Mouse (Mus musculus): Measurements from ENCODE around the gene Gm14548.
"Not testable (repeated sequence)": the region's sequence is repeated elsewhere in the genome, so short reads cannot be mapped to it uniquely, and the experiment has no call there.

The Gm14548 gene

GRCm38 (mm10) chr7:3898036-3898590, at the start of gene Gm14548:
Gene Gm14548 (minus strand): TSS chr7:3898120.
- DNase-seq, result not testable (repeated sequence)

GRCm38 (mm10) chr7:3946117-3946516, 48.2 kb upstream of the Gm14548 start:
- no peak for DNase-seq

- no peak for DNase-seq
Measured at GRCm38 (mm10) chr7:3940915-3941314, 43.0 kb upstream of the Gm14548 start.

- no peak for DNase-seq
Measured at GRCm38 (mm10) chr7:3939866-3940525, 42.1 kb upstream of the Gm14548 start.

GRCm38 (mm10) chr7:3935473-3935872, 37.6 kb upstream of the Gm14548 start:
- not testable (repeated sequence) for DNase-seq

GRCm38 (mm10) chr7:3915387-3915786, 17.5 kb upstream of the Gm14548 start, which contains the start of gene Lilra6:
Gene Lilra6 (minus strand): TSS chr7:3915503.
- DNase-seq, result not testable (repeated sequence)

- DNase-seq, result no peak
Measured at GRCm38 (mm10) chr7:3903704-3904103, 5.8 kb upstream of the Gm14548 start.

GRCm38 (mm10) chr7:3875032-3875431, 22.9 kb downstream of the Gm14548 start:
- not testable (repeated sequence) for DNase-seq

GRCm38 (mm10) chr7:3844951-3845350, 53.0 kb downstream of the Gm14548 start, which contains the start of gene Pira2:
Gene Pira2 (minus strand): TSS chr7:3845051.
- DNase-seq, result not testable (repeated sequence)

- DNase-seq, result not testable (repeated sequence)
Measured at GRCm38 (mm10) chr7:3837854-3838253, 60.1 kb downstream of the Gm14548 start.

Measured in thymus, adult 18-20 months (tissue).